Mouse (Mus musculus) mouse embryonic stem cell (cell line): ENCODE results near the gene Ctbp2.
"Not testable (repeated sequence)": the region's sequence is repeated elsewhere in the genome, so short reads cannot be mapped to it uniquely, and the experiment has no call there.

Source experiments
- in situ Hi-C, 2 experiments: fragments of 300-500 bp; cut with MboI; formaldehyde crosslinking; loops; 1 replicate in 1 of 2; 3 replicates in 1 of 2; pipeline ENCODE4 v1.14.3; 2019 to 2020; ENCODE audit warnings: low sequenced_read_pairs in 2 of 2, low pct_unique_long_range_greater_than_20kb in 1 of 2, mixed read lengths in 1 of 2; ENCODE audit not compliant: unreplicated experiment in 1 of 2

The Ctbp2 gene

DNA sequence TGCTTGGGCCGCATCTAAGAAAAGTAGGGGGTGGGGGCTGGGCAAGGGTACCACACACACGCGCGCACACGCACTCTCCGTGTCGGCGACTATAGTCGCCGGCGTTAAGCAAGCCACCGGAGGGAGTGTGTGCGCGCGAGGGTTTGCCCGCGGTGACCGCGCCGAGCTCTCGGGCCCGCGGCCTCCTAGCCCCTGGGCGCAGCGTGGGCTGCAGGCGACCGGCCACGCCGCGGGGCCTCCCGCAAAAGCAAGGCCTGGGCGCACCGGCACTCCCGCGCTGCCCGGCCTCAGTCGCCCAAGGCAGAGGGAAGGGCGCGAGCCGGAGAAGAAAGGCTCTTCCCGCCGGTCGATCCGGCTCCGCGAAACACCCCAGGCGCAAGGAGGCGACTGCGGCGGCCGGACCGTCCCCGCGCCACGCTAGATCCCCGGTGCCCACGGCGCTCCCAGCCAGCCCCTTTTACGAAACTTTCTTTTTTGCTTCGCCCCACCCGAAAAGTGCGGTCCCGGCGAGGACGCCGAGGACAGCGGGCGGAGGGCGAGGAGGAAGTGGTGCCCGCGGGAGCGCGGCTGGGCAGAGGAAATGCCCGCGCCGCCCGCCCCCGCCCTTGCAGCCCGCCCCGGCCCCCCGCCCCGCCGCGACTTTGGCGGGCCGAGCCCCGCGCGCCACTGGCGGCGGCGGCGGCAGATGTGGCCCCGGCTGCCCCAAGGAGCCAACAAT is 2.3 kb downstream of the Ctbp2 start:
- in situ Hi-C loops, result no loop called here

DNA sequence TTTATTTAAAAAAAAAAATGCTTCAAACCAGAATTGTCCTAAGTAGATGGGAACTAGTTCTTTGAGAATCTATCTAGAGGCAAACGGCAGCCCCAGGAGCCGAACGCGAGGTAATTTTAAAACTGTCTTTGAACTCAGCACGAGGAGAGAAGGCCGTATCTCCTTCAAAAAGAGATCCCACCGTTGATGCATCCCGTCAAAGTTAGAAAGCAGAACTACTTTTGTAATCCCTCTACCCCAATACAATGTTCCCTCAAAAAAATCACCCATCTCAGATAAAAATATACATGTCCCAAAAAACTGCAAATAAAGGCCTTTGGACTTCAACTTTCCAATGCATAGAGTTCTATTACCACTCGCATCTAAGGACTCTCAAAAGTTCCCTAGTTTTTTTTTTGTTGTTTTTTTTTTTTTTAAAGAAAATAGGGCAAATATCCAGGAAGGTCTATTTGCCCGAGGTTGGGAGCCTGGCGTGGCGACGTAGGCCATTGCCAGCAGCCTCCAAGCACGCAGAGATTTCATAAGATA is 3.0 kb downstream of the Ctbp2 start:
- in situ Hi-C loops, result no loop called here

DNA sequence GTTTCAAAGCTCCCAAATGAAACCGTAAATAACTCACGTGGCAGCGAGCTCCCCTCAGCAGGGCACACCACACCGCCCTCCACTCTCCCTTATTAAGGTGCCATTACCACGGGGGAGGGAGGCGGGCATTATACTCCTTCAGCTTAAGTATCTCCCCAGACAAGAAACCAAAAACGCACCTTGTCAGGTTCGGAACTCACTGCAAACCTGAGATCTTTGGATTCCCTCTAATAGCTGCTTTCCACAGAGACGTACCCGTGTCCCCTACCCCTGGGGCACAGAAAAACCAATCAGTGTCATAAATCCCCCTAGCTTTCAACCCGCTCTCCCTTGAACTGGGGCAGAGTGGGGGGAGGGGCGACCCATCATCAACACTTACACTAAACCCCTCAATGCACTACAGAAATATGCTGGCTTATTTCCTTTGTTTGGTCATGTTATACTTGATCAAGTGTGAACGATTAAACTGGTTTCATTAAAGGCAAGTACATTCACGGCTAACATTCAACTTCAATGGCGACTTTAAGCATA is 3.9 kb downstream of the Ctbp2 start:
- in situ Hi-C loops, result no loop called here

DNA sequence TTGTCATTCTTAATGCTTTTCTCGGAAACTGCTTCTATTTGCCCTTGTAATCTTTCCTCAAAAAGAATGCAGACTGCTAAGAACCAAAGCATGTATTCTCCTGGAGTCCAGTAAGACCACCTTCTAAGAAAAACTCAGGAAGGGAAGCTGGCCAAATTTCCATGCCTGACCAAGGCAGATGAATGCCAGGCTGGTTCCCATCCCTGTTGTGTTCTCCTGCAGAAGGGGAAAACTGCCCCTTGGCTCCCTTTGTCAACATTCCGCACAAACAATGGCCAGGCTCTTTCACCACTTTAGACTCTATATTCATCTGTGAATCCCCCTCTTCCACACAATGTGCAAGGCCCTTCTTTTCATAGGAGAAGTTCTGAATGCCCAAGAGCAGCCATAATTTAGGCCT is 6.3 kb downstream of the Ctbp2 start:
- in situ Hi-C loops, result no loop called here

DNA sequence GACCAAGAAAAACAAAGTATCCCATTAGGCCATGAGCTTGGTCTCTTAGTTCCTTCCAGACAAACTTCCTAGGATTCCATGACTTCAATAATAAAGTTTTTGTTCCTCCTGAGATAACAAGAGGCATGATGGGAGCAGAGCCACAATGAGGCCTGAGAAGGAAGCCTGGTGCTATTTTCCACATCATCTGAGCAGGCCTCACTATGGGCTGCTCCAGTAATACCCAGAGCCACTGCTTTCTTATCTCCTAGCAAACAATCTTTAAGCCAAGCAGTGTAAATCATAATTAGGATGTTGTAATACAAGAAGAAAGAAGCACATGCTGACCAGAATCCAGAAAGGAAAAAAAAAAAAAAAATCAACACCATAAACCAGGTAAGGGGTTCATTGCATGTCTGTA is 7.6 kb downstream of the Ctbp2 start:
- in situ Hi-C loops, result no loop called here

DNA sequence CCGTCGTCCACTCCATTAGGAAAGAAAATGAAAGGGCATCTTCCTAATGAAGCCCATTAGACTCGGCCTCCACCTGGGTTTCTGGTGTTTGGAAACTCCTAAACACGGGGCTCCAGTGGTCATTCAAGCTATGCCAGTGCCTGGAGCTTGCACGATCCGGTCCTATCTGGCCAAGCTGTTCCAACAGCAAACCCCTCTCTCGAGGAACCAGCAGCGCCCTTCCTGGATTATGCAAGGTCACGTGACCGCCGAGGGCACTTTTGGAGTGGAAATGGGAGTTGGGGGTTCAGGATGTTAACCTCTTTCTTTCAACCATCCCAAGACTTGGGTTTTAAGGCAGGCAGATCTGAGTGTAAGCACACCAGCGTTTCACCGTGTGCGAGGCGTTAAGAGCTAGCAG is 8.3 kb downstream of the Ctbp2 start:
- in situ Hi-C loops, result no loop called here

DNA sequence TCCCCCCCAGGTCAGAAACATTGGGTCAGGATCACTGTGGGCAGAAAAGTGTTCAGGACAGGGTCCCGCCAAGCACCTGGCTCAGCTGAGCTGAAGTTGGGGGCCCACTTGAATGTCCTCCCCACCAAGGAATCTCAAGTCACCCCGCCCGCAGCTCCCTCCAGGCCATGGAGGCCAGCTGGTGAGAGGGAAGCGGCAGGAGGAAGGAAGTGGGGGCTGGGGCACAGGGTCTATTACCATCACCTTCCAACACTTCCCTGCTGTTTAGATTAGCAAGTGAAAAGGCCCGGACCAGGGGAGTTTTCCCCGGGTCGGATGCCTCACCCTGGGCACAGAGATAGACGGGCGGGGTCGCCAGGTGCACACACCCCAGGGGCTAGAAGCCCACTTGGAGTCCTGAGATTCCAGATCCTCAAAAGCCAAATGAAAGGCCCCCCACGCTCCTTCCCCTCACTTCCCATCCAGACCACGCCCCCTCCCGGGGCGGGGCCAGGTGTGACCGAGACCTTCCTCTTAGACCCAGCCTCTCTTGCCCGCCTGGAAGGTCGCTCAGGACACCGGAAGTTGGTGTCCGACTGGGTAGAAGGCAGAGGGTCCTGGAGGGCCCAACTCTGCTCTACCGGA is 9.2 kb downstream of the Ctbp2 start:
- in situ Hi-C loops, result no loop called here

DNA sequence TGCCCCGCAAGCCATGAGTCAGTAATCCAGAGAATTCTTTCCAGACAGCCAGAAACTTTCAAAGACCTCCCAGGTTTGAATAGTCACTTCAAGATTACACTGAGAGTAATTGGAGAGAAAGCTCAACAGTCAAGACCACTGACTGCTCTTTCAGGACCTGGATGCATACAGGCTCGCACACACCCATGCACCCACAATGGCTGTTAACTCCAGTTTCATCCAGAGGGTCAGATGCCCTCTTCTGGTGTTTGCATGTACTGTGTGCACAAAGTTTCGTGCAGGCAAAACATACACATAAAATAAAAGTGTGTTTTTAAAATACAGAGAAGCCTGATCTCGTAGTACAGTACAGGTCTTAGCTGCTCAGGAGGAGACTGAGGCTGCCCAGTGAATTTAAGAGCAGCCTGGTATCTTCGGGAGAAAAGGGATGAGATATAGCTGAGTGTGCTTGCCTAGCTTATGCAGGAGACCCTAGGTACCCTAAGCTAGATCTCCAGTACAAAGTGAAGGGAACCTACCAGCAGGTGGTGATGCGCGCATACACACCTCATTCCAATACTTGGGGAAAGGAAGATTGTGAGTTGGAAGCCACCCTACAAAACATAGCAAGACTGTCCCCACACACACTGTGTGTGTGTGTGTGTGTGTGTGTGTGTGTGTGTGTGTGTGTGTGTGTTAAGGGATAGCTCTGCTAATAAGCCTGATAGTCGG is 10.8 kb downstream of the Ctbp2 start:
- in situ Hi-C loops, result no loop called here

DNA sequence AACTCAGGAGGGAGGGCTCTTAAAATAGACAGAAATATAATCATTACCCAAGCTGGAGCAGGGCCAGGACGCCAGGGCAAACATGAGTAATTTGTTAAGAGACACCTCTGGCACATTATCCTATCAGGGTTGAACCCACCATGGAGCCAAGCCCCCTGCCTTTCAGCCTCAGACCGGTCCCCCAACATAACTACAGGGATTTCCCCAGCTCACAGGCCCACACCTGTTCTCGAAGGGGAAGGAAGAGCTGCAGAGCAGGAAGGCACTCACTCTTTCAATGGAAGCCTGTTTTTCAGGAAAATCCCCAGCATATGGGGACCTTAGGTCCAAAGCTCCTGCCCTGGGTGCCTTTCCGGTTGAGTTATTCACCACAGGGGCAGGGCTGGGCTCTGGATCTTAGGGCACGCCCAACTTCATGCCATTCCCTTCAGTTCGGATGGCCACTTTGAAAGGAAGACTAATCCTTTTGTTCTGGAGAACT is 11.8 kb downstream of the Ctbp2 start:
- in situ Hi-C loops, result no loop called here

DNA sequence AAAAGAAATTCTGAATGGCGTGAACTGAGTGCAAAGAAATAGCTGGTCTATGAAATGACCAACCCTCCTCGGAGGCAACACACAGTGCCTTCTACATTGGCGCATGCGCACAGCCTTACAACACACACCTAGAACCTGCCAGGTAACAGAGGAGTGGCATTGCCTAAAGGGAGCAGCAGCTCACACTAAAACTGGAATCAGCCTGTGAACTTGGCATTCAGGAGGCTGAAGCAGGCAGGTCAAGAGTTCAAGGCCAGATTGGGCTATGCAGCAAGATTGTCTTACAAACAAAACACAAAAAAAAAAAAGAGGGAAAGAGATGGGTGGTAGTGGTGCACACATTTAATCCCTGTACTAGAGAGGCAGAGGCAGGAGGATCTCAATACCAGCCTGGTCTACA is 14.7 kb downstream of the Ctbp2 start:
- in situ Hi-C loops, result no loop called here

DNA sequence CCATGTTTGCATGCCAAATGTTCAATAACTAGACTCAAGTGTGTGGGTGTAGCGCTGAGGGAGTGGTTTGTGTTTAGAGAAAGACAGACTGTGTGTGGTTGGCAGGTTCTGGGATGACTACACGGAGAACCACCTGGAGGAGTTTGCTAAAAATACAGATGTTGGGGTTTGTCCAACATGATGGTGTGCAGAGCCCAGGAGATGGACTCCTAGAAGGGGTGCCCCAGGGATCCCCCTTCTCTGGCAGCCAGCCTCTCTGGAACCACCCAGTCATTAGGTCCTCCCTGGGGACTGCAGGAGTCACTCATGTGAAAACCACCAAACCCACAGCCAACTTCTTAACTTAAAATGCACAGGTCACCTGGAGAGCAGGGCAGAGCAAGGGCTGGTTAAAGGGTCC is 15.5 kb downstream of the Ctbp2 start:
- in situ Hi-C loops, result no loop called here

DNA sequence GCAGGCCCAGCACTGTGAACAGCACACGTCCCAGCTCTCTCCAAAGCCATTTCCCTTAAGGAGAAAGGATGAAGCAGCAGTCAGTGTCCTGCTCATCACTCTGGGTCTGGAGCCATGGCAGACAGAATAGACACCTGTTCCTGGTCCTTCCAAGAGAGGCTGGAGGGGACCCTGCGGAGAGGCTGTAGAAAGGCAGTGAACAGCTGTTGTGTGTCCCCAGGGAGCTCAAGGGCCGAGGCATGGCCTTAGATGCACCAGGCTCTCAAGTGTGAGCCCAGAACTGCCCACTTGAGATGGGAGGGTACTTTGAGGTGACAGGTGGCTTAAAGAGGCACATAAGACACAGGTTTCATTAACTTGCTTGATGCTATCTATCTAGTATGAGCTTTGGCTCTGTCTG is 21.6 kb downstream of the Ctbp2 start:
- in situ Hi-C loops, result no loop called here

DNA sequence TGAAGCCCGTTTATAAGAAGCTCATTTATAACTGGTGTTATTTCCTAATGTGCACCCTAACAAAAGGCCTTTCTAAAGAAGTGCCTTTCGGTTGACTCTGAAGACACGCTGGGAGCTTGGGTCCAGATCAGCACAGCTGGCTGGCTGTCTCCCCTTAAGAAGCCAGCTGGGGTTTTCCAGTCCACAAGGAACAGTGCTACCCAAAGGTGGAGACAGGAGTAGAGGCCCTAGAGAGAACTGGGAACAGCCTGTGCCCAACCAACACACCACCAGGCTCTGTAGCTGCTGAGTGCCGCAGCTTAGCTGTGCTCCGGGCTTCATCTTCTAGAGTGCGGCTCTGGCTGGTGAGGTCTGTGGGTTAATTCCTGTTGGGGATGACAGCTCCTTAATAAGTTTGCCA is 23.1 kb downstream of the Ctbp2 start:
- in situ Hi-C loops, result no loop called here

DNA sequence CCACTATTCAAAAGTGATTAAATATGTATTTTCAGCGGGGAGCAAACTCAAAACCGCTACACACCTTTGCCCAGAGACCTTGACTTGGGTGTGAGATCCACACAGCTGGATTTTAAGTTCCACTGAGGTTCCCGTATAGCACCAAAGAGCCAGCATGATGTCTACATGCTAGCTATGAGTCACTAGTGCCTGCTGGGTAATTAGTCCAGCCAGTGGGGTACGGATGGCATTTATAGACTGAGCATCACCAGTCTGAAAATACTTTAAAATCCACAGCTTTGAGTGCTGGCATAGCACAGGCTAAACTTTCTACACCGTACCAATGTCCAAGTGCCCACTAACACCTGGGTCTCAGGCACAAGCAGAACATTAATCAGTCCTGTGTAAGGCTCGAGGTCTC is 24.0 kb downstream of the Ctbp2 start:
- in situ Hi-C loops, result no loop called here

DNA sequence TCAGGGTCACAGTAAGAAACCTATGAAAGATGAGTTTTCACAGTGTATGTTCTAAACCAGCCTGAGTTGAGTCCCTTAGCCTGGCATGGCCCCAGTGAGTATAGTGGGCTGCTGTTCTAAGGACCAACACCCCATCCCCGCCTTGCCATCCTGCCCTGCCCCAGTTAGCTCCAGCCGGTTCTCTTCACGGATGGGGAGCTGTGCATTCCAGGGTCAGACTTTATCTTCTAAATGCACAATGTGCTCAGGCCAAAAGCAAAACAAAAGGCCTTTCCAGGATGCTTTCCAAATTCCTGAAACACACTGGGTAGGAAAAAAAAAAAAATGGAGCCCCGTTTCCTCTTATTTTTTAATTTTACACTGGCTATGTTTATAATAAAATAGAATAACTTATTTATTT is 24.9 kb downstream of the Ctbp2 start:
- in situ Hi-C loops, result no loop called here

DNA sequence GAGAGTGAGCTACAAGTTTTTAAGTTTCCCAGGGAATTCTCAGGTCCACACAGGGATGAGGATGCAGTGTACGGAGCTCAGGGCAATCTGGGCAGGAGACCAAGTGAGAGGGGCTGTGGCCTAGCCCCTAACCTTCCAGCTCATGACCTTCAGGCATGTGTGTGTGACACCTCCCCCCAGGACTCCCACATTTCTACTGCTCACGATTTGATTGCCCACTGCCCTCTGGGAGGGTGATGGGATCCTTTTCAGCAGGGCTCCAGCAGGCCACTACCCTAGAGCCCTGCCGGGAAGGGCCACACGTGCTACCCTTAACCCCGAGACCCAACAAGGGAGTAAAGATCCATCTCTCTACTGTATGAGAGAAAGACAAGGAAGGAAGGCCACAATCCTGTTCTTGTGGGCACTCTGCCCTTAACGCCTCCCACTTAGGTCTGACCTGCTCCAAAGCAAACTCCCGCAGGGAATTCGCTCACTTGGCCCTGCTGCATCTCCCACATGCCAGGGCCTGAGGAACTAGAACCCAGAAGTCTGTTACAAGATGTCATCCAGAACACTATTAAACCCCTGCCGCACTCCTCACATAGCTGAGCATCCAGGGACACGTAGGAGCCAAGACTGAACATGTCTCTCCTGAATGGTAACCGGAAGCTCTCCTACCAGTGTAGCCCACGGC is 25.9 kb downstream of the Ctbp2 start:
- in situ Hi-C loops, result no loop called here

DNA sequence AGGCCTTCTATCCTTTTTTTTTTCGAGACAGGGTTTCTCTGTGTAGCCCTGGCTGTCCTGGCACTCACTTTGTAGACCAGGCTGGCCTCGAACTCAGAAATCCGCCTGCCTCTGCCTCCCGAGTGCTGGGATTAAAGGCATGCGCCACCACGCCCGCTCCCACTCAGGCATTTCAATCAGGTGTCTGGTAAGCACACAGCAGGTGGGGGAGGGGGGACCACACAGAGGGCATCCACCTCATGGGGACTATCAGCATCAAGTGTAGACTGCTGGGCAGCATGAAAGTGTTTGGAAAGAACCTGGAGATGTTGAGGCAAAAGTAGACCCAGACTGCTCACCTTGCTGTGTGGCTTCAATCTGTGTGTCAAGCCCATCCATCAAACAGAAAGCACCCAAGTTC is 28.5 kb downstream of the Ctbp2 start:
- in situ Hi-C loops, result not testable (repeated sequence)

DNA sequence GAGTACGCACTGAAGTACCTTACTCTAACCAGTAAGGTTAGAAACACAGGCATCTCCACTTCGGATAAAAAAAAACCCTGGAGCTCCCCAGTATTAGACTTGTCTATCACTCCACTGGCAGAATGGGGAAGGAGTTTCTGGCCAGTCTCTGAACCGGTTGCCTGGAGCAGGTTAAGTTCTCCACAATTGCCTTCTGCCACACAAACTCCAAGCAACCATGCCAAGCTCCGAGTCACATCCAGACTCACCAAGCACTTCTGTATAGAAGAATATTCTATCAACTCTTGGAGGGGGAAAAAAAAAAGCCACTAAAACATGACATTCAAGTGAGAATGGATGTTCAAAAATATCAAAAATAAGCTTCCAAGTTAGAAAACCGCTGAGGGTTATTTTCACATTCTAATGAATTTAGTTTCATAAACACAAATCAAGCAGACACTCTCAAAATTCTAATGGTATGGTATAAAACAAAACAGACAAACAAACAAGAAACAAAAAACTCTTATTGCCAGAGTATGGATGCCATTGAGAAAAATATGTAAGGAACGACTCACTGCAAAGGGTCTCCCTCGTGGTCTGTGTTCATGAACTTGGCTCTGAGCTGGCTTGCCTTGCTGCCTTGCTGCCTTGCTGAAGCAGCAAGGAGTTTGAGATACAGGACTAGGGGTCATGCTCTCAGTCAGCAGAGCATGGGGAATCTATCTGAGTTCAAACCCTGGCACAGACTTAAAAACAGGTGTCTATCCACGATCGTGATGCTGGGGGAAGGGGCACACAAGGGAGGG is 29.3 kb downstream of the Ctbp2 start:
- in situ Hi-C loops, result no loop called here
